Mouse (Mus musculus) olfactory bulb, adult 2 months (tissue): Measurements from ENCODE around the gene Cntn5. TPM values are rescaled to one million over a fixed set of nuclear protein-coding genes. Genes with fewer than 3 reads are reported as not detected.

Experiments used
- H3K27ac ChIP-seq: fragments of 200-500 bp; 2 replicates; pipeline ENCODE4 v1.5.1; 2012; ENCODE audit warnings: low read depth, low read length; ENCODE audit not compliant: insufficient read depth
- H3K4me1 ChIP-seq: fragments of 200-500 bp; 2 replicates; pipeline ENCODE4 v1.6.1; 2012; ENCODE audit warnings: low read length; ENCODE audit not compliant: control insufficient read depth, insufficient read depth
- H3K4me3 ChIP-seq: fragments of 200-500 bp; 2 replicates; pipeline ENCODE4 v1.5.1; 2012; ENCODE audit warnings: mild to moderate bottlenecking, low read depth, low read length, moderate library complexity; ENCODE audit not compliant: insufficient read depth
- CTCF ChIP-seq: fragments of 200-500 bp; IDR thresholded peaks from 2 replicates; pipeline ENCODE4 v1.5.1; 2012; ENCODE audit warnings: low read depth, mild to moderate bottlenecking, low read length, moderate library complexity; ENCODE audit not compliant: insufficient read depth
- POLR2A ChIP-seq: fragments of 200-500 bp; IDR thresholded peaks from 2 replicates; pipeline ENCODE4 v1.6.1; 2012; ENCODE audit warnings: mild to moderate bottlenecking, low read depth, low read length, moderate library complexity; ENCODE audit not compliant: insufficient read depth
- WGBS: fragments of 180-500 bp; shearing (Covaris S2); methylation state at CpG from one replicate; pipeline ENCODE4 v1.1.7; 2018; 5-methylcytosine and 5-hydroxymethylcytosine counted together
- polyA plus RNA-seq: library from polyadenylated mRNA; stranded (reverse); fragments of >200 nt; gene quantifications from 2 replicates; pipeline ENCODE4 v1.2.4, GENCODE M21; 2012; ENCODE audit warnings: low replicate concordance; ENCODE audit not compliant: missing spikeins, insufficient read depth, insufficient read length

The Cntn5 gene
- polyA plus RNA-seq, 1 experiment: not detected

- WGBS: 29% methylated on average over 3 of the region's 3 CpGs
- Histone ChIP-seq H3K4me1 (no peaks in the 10 kb centered on the region), H3K27ac (no peak overlapping the region), H3K4me3 (no peak overlapping the region)
- TF ChIP-seq POLR2A: no peak
- TF ChIP-seq CTCF: no peak
These were observed 1043.9 kb downstream of the Cntn5 start for GRCm38 (mm10) chr9:9860631-9861030.

DNA sequence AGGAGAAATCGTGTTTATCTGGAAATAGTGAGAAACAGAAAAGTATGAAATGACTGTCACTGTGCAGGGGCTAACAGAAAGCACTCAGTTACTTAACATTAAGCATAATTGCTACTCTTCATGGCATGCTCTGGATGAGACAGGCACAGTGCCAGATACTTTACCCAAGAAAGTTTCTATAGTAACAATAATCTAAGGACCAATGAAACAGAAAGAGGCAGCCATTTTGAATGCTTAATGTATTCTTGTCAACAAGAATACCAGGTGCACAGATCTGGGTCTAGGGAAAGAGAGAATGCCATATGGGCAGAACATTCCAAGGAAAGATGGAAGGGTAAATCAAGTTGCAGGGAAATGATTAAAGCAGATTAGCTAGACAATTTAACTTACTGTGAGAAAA is 1045.3 kb downstream of the Cntn5 start:
- 55% methylated on average over 1 of the region's 1 CpGs for WGBS
- H3K27ac ChIP-seq: no peak overlapping the region
- no peak overlapping the region for H3K4me3 ChIP-seq
- TF ChIP-seq POLR2A: no peak
- H3K4me1 ChIP-seq: no peaks in the 10 kb centered on the region

DNA sequence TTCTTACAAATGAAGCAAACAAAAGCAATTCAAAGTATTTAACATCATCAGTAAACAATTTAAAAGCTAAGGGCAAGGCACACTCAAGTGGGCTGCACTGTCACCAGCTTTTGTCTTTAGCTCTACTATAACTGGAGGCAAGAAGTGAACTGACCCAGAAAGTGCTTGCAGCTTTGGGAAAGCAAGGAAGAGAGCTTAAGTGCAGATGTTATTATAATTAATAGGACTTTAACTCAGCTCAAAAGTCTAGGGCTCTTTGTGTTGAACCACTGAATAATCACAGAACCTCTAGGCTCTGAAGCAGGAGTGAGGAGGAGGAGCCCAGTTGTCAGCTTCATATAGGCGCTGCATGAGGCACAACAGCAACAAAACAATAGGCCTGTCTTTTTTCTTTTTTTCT is 1049.8 kb downstream of the Cntn5 start:
- H3K27ac ChIP-seq: 0 out of 2 replicates have a peak overlapping the region, but pooled peaks have one; percentile 66
- 24% methylated on average over 1 of the region's 1 CpGs for WGBS
- TF ChIP-seq CTCF (no peak), POLR2A (no peak)
- H3K4me1 ChIP-seq: no peaks in the 10 kb centered on the region
- no peak overlapping the region for H3K4me3 ChIP-seq

- H3K4me1 ChIP-seq: no peaks in the 10 kb centered on the region
- no peak overlapping the region for H3K27ac ChIP-seq
- TF ChIP-seq CTCF: no peak
- no peak for TF ChIP-seq POLR2A
- 84% methylated on average over 2 of the region's 2 CpGs for WGBS
- H3K4me3 ChIP-seq: no peak overlapping the region
These were observed 1074.3 kb downstream of the Cntn5 start for GRCm38 (mm10) chr9:9830231-9830630.

GRCm38 (mm10) chr9:9819963-9820362 is 1084.6 kb downstream of the Cntn5 start:
- no peak for TF ChIP-seq POLR2A
- TF ChIP-seq CTCF: no peak
- Histone ChIP-seq H3K4me1 (no peaks in the 10 kb centered on the region), H3K4me3 (no peak overlapping the region), H3K27ac (no peak overlapping the region)
- 84% methylated on average over 1 of the region's 1 CpGs for WGBS

- no peak overlapping the region for H3K27ac ChIP-seq
- WGBS: 38% methylated on average over 2 of the region's 2 CpGs
- no peak for TF ChIP-seq POLR2A
- no peak for TF ChIP-seq CTCF
- no peak overlapping the region for H3K4me3 ChIP-seq
- no peaks in the 10 kb centered on the region for H3K4me1 ChIP-seq
These were observed 1087.1 kb downstream of the Cntn5 start for GRCm38 (mm10) chr9:9817477-9817876.

GRCm38 (mm10) chr9:9799546-9799945 is 1105.0 kb downstream of the Cntn5 start:
- 89% methylated on average over 2 of the region's 2 CpGs for WGBS
- Histone ChIP-seq H3K4me1 (no peaks in the 10 kb centered on the region), H3K4me3 (no peak overlapping the region), H3K27ac (no peak overlapping the region)
- TF ChIP-seq POLR2A: no peak

GRCm38 (mm10) chr9:9783680-9784079 is 1120.9 kb downstream of the Cntn5 start:
- Histone ChIP-seq H3K4me1 (no peaks in the 10 kb centered on the region), H3K4me3 (no peak overlapping the region), H3K27ac (no peak overlapping the region)
- WGBS: 79% methylated on average over 3 of the region's 3 CpGs
- TF ChIP-seq CTCF: no peak
- no peak for TF ChIP-seq POLR2A

DNA sequence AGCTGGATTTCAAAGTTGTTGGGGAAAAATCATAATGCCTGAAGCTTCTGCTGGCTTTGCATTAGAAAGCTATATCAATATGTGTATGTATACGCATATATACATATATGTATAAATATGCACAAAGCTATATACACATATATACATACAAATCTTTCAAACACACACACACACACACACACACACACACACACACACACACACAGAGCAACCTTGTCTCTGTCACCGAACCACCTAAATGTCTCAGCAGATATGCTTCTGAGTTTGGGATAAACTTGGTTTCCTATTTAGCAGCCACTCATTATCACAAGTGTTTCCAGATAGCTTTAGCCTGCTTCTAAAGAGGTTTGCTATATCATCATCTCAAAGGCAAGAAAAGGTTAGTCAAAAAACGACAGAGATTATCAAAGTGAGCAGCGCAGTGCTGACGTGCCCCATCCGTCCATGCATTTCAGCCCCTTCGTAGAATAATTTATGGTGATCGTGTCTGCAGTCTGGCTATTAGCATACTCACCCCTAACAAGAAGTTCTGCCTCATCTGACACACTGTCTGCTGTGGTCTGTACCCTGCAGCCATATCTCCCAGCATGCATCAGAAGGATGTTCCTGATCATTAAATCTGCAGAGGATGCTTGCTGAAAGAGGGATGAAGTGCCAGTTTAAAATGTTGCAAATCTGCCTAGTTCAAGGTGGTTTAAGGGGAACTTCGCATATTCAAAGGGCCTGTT is 1123.3 kb downstream of the Cntn5 start:
- Histone ChIP-seq H3K4me3 (no peak overlapping the region), H3K27ac (no peak overlapping the region), H3K4me1 (no peaks in the 10 kb centered on the region)
- TF ChIP-seq CTCF (no peak), POLR2A (no peak)
- 87% methylated on average over 9 of the region's 9 CpGs for WGBS

DNA sequence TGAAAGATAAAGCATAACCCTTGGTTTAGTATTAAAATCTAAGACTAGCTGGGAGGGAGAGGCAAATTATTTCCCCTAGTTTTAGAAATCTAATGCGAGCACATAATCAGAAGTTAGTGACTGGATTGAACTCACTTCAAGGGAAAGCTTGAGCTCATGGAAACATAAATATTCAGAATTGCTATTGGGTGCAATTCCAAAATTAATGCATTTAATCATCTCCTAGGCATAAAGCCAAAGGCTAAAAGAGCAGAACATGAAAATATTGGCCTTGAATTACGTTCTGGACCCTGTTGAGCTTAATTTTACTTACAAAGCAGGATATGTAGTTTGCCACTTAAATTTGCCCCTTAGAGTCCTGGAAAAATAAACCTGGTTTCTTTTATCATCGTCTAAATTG is 1124.9 kb downstream of the Cntn5 start:
- Histone ChIP-seq H3K4me1 (no peaks in the 10 kb centered on the region), H3K4me3 (no peak overlapping the region), H3K27ac (no peak overlapping the region)
- WGBS: 63% methylated on average over 3 of the region's 3 CpGs
- TF ChIP-seq POLR2A (no peak), CTCF (no peak)
